Mouse (Mus musculus) lung, embryonic 15.5 days (tissue): ENCODE data around the gene Mtfp1. TPM values are rescaled to one million over a fixed set of nuclear protein-coding genes. Genes with fewer than 3 reads are reported as not detected.
"Not testable (repeated sequence)": the region's sequence is repeated elsewhere in the genome, so short reads cannot be mapped to it uniquely, and the experiment has no call there.

Source experiments
- ATAC-seq: fragments of 200-750 bp; cut with Nextera tagmentation; 2 replicates; pipeline ENCODE4 v1.8.0; 2017; ENCODE audit warnings: moderate number of reproducible peaks, borderline replicate concordance; ENCODE audit not compliant: low FRiP score, low TSS enrichment; ENCODE audit errors: extremely low read depth
- H3K27ac ChIP-seq: fragments of 300-500 bp; sonication (generic); 2 replicates; pipeline ENCODE4 v1.5.1; 2015; ENCODE audit warnings: moderate library complexity, mild to moderate bottlenecking, inconsistent platforms
- H3K27me3 ChIP-seq: fragments of 300-500 bp; sonication (generic); 2 replicates; pipeline ENCODE4 v1.6.1; 2015; ENCODE audit warnings: inconsistent platforms
- H3K36me3 ChIP-seq: fragments of 300-500 bp; sonication (generic); 2 replicates; pipeline ENCODE4 v1.6.1; 2015; ENCODE audit warnings: inconsistent platforms
- H3K4me1 ChIP-seq: fragments of 300-500 bp; sonication (generic); 2 replicates; pipeline ENCODE4 v1.6.1; 2015; ENCODE audit warnings: inconsistent platforms
- H3K4me2 ChIP-seq: fragments of 300-500 bp; sonication (generic); 2 replicates; pipeline ENCODE4 v1.6.1; 2015; ENCODE audit warnings: inconsistent platforms, mild to moderate bottlenecking, moderate library complexity
- H3K4me3 ChIP-seq: fragments of 300-500 bp; sonication (generic); 2 replicates; pipeline ENCODE4 v1.5.1; 2015; ENCODE audit warnings: mild to moderate bottlenecking, inconsistent platforms
- H3K9ac ChIP-seq: fragments of 300-500 bp; sonication (generic); 2 replicates; pipeline ENCODE4 v1.6.1; 2015; ENCODE audit warnings: inconsistent platforms
- H3K9me3 ChIP-seq: fragments of 300-500 bp; sonication (generic); 2 replicates; pipeline ENCODE4 v1.6.1; 2016; ENCODE audit warnings: inconsistent platforms
- WGBS: fragments of 180-500 bp; shearing (Covaris S2); methylation state at CpG from one replicate; pipeline ENCODE4 v1.1.7; 2015; 5-methylcytosine and 5-hydroxymethylcytosine counted together
- polyA plus RNA-seq: library from polyadenylated mRNA; unstranded; fragments of >200 nt; fragmentation: Nextera tagmentation; extraction: Ambion mirVana; gene quantifications from 2 replicates; pipeline ENCODE4 v1.2.1, GENCODE M21; 2015

The Mtfp1 gene
- polyA plus RNA-seq, 1 experiment from 2014 or later: 9.9 TPM

GRCm38 (mm10) chr11:4112861-4113260, 17.6 kb upstream of the Mtfp1 start:
- Histone ChIP-seq H3K4me3 (no peak overlapping the region), H3K27me3 (peaks cover 19% of the 10 kb centered on the region; the same call in 1 of the 2 replicates), H3K27ac (no peak overlapping the region), H3K9me3 (no peaks in the 10 kb centered on the region), H3K4me1 (peaks cover 12% of the 10 kb centered on the region), H3K9ac (no peak overlapping the region), H3K4me2 (no peak overlapping the region), H3K36me3 (no peaks in the 10 kb centered on the region)
- ATAC-seq: no peak
- WGBS: 76% methylated on average over 6 of the region's 6 CpGs

- H3K4me2 ChIP-seq: no peak overlapping the region
- H3K4me1 ChIP-seq: peaks cover 4% of the 10 kb centered on the region; the same call in 1 of the 2 replicates
- H3K4me3 ChIP-seq: no peak overlapping the region
- no peaks in the 10 kb centered on the region for H3K9me3 ChIP-seq
- ATAC-seq: no peak
- no peak overlapping the region for H3K9ac ChIP-seq
- H3K36me3 ChIP-seq: no peaks in the 10 kb centered on the region
- no peak overlapping the region for H3K27ac ChIP-seq
- 84% methylated on average over 4 of the region's 4 CpGs for WGBS
- peaks cover 10% of the 10 kb centered on the region; the same call in 1 of the 2 replicates for H3K27me3 ChIP-seq
These were observed 16.8 kb upstream of the Mtfp1 start for GRCm38 (mm10) chr11:4112033-4112432.

GRCm38 (mm10) chr11:4108691-4109090, 13.4 kb upstream of the Mtfp1 start:
- H3K27me3 ChIP-seq: no peaks in the 10 kb centered on the region
- no peak overlapping the region for H3K27ac ChIP-seq
- no peak overlapping the region for H3K9ac ChIP-seq
- no peaks in the 10 kb centered on the region for H3K9me3 ChIP-seq
- H3K36me3 ChIP-seq: no peaks in the 10 kb centered on the region
- no peak for ATAC-seq
- H3K4me3 ChIP-seq: no peak overlapping the region
- no peak overlapping the region for H3K4me2 ChIP-seq
- no peaks in the 10 kb centered on the region for H3K4me1 ChIP-seq
- 78% methylated on average over 7 of the region's 7 CpGs for WGBS

DNA sequence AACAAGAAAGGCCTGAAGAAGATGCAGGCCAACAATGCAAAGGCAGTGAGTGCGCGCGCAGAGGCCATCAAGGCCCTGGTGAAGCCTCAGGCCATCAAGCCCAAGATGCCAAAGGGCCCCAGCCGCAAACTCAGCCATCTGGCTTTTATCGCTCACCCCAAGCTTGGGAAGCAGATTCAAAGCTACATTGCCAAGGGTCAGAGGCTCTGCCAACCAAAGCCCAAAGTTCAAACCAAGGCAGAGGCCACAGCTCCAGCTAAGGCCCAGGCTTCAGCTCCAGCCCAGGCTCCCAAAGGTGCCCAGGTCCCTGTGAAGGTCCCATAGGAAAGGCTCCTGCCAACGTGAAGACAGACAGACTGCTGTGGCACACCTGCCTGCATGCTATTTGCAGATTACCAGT, 12.7 kb upstream of the Mtfp1 start:
- H3K9ac ChIP-seq, ATAC-seq, H3K4me2 ChIP-seq, H3K27ac ChIP-seq, H3K27me3 ChIP-seq, H3K9me3 ChIP-seq, H3K4me1 ChIP-seq, H3K4me3 ChIP-seq, H3K36me3 ChIP-seq: not testable (repeated sequence)
- 90% methylated on average over 6 of the region's 6 CpGs for WGBS

DNA sequence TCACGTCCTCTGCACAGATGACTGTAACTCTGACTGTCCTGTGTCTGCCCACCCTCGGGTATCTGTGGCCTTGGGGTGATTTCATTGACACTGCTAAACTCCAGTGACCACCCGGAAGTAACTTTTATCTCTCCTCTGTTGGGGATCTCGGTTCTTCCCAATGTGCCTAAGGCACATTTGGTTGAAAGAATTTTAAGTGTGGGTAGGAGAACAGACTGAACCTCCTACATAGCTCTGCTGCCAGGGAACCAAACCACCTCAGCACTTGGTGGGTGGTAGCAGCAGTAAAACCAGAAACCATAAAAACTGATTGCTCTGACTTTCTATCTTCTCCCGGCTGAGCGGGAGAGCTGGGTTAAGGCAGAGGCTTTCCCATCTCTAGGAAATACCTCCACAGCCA, 10.2 kb upstream of the Mtfp1 start:
- H3K9me3 ChIP-seq: no peaks in the 10 kb centered on the region
- no peak overlapping the region for H3K9ac ChIP-seq
- WGBS: 67% methylated on average over 6 of the region's 6 CpGs
- no peak for ATAC-seq
- no peaks in the 10 kb centered on the region for H3K36me3 ChIP-seq
- no peaks in the 10 kb centered on the region for H3K27me3 ChIP-seq
- no peak overlapping the region for H3K4me3 ChIP-seq
- no peak overlapping the region for H3K27ac ChIP-seq
- H3K4me1 ChIP-seq: no peaks in the 10 kb centered on the region
- no peak overlapping the region for H3K4me2 ChIP-seq

DNA sequence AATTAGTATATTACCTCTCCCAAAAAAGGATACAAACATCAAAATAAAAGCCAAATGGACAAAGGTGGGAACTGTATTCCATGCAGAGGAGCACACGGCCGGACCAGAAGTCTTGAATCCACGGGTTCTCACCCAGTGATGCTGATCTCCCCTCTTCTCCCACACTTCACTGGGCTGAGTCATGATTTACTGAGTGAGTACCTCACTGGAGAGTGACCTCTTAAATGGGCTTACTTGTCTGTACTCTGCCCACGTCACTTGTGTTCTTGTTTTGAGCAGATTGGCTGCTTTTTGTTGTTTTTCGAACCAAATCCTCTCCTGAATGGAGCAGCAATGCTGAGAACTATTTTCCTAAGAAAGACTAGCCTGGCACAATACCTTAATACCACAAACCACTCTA, 9.7 kb upstream of the Mtfp1 start:
- 75% methylated on average over 5 of the region's 5 CpGs for WGBS
- no peak overlapping the region for H3K4me3 ChIP-seq
- no peak overlapping the region for H3K27ac ChIP-seq
- H3K27me3 ChIP-seq: no peaks in the 10 kb centered on the region
- no peaks in the 10 kb centered on the region for H3K4me1 ChIP-seq
- no peak overlapping the region for H3K4me2 ChIP-seq
- no peaks in the 10 kb centered on the region for H3K9me3 ChIP-seq
- ATAC-seq: no peak
- H3K9ac ChIP-seq: no peak overlapping the region
- no peaks in the 10 kb centered on the region for H3K36me3 ChIP-seq

- H3K36me3 ChIP-seq: no peaks in the 10 kb centered on the region
- no peak overlapping the region for H3K9ac ChIP-seq
- no peak overlapping the region for H3K27ac ChIP-seq
- H3K4me1 ChIP-seq: no peaks in the 10 kb centered on the region
- no peaks in the 10 kb centered on the region for H3K27me3 ChIP-seq
- WGBS: 57% methylated on average over 14 of the region's 14 CpGs
- H3K4me2 ChIP-seq: no peak overlapping the region
- no peak overlapping the region for H3K4me3 ChIP-seq
- no peaks in the 10 kb centered on the region for H3K9me3 ChIP-seq
- no peak for ATAC-seq
These were observed 8.3 kb upstream of the Mtfp1 start for GRCm38 (mm10) chr11:4103522-4103921.

GRCm38 (mm10) chr11:4101851-4102250, 6.6 kb upstream of the Mtfp1 start:
- WGBS: 72% methylated on average over 5 of the region's 5 CpGs

DNA sequence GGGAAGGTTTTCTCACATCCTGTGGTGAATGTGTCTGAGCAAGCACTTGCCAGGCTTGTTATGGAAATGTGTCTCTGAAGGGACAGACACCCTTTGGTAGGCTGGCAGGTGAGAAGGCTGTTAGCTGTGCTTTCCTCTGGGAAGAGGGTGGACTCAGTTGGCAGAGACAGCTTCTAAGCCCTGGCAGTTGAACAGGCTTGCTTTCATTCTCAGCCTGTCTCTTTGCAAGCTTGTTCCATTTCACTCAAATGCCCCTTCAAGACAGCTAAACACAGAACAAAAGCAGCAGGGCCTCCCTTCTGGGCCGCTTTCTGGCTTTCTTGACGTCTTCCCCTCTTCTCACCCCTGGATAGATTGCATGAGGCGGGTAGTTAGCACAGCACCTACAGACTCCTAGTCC, 4.2 kb upstream of the Mtfp1 start:
- WGBS: 73% methylated on average over 3 of the region's 3 CpGs
- H3K9me3 ChIP-seq: no peaks in the 10 kb centered on the region
- H3K27me3 ChIP-seq: no peaks in the 10 kb centered on the region

More at GRCm38 (mm10) chr11:4101851-4102250, 6.6 kb upstream of the Mtfp1 start:
- Histone ChIP-seq H3K4me2 (no peak overlapping the region), H3K4me1 (peaks cover 5% of the 10 kb centered on the region), H3K27me3 (no peaks in the 10 kb centered on the region), H3K27ac (no peak overlapping the region), H3K9me3 (no peaks in the 10 kb centered on the region), H3K4me3 (no peak overlapping the region), H3K36me3 (no peaks in the 10 kb centered on the region), H3K9ac (no peak overlapping the region)
- no peak for ATAC-seq

GRCm38 (mm10) chr11:4098816-4099215, 3.6 kb upstream of the Mtfp1 start:
- H3K4me3 ChIP-seq: no peak overlapping the region
- H3K9ac ChIP-seq: no peak overlapping the region
- H3K9me3 ChIP-seq: no peaks in the 10 kb centered on the region
- H3K27ac ChIP-seq: no peak overlapping the region
- H3K4me2 ChIP-seq: no peak overlapping the region
- 73% methylated on average over 7 of the region's 7 CpGs for WGBS
- no peak for ATAC-seq
- H3K27me3 ChIP-seq: no peaks in the 10 kb centered on the region
- H3K36me3 ChIP-seq: no peaks in the 10 kb centered on the region
- H3K4me1 ChIP-seq: peaks cover 19% of the 10 kb centered on the region

More for the DNA sequence above, 4.2 kb upstream of the Mtfp1 start:
- H3K9ac ChIP-seq: no peak overlapping the region
- ATAC-seq: no peak
- peaks cover 17% of the 10 kb centered on the region for H3K4me1 ChIP-seq
- H3K27ac ChIP-seq: no peak overlapping the region
- H3K36me3 ChIP-seq: no peaks in the 10 kb centered on the region
- H3K4me3 ChIP-seq: no peak overlapping the region
- H3K4me2 ChIP-seq: no peak overlapping the region

- Histone ChIP-seq H3K36me3 (no peaks in the 10 kb centered on the region), H3K27ac (no peak overlapping the region), H3K4me3 (no peak overlapping the region), H3K9me3 (no peaks in the 10 kb centered on the region), H3K9ac (no peak overlapping the region), H3K4me2 (no peak overlapping the region), H3K27me3 (no peaks in the 10 kb centered on the region), H3K4me1 (peaks cover 19% of the 10 kb centered on the region)
- 62% methylated on average over 8 of the region's 8 CpGs for WGBS
- ATAC-seq: no peak
These were observed 2.9 kb upstream of the Mtfp1 start for GRCm38 (mm10) chr11:4098120-4098519.

- Histone ChIP-seq H3K9ac (peak overlapping the region; percentile 67), H3K4me2 (peak overlapping the region; percentile 89), H3K9me3 (no peaks in the 10 kb centered on the region), H3K4me1 (peaks cover 19% of the 10 kb centered on the region), H3K27ac (peak overlapping the region; percentile 84), H3K36me3 (no peaks in the 10 kb centered on the region), H3K27me3 (no peaks in the 10 kb centered on the region), H3K4me3 (peak overlapping the region; percentile 54)
- WGBS: 29% methylated on average over 10 of the region's 10 CpGs
- ATAC-seq: peak; percentile 10; the same call in 1 of the 2 replicates
These were observed 1.9 kb upstream of the Mtfp1 start for GRCm38 (mm10) chr11:4097091-4097621.
